Mouse (Mus musculus) small intestine, adult 2 months (tissue): Measurements from ENCODE around the gene Trak1.

Experiments
- CTCF ChIP-seq: fragments of 200-500 bp; IDR thresholded peaks from 2 replicates; pipeline ENCODE4 v1.5.1; 2012; ENCODE audit warnings: low read depth, mild to moderate bottlenecking, control low read depth, inconsistent platforms, low read length, moderate library complexity, mixed read lengths; ENCODE audit not compliant: insufficient replicate concordance, insufficient read length; ENCODE audit errors: extremely low read depth
- POLR2A ChIP-seq: fragments of 200-500 bp; IDR thresholded peaks from 2 replicates; pipeline ENCODE4 v1.6.1; 2012; ENCODE audit warnings: low read depth, mild to moderate bottlenecking, control low read depth, inconsistent platforms, low read length, moderate library complexity

DNA sequence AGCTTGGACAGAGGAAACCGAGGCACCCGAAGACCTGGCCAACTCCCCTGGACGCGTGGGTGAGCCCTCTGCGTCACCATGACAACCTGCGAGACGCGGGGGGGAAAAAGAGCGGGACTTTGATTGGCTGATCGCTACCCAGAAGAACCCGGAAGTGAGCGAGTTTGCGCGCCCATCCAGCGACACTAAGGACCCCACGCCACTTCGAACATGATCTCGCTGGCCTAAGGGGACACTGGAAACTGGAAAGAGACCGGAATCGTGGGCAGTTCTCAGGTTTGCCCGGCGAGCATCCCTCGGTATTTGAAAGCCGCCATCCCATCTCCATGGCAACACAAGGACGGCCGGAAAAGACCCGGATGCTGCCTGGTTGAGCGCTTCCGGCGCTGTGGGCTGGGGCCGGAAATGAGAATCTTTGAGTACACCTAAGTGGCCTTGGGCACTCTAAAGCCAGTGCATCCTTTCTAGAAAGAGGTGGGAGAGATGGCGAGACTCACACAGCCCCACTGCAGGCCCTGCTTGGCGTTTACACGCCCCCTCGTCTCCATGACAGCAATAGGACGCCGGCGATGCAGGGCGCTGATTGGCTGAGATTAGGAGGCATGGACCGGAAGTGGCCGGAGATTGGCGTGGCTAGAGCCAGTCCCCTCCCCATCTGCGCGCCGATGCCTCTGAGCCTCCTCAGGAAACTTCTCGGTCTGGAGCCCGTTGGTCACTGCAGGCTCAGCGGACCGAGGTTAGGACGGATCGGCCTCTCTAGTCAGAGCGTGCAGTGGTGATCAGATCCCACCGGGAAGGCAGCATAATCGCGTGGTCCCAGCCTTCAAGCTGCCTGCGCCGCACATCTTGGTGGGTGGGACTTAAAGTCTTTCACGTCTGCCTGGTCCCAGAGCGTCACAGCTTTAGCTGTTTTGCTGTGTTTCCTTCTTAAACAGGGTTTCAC, 19.9 kb upstream of the Trak1 start, which contains the start of gene Ulk4:
- TF ChIP-seq POLR2A (no peak), CTCF (no peak; the same call in 1 of the 2 replicates)
